Mouse (Mus musculus): Measurements from ENCODE around the gene Gmcl1.

GRCm38 (mm10) chr6:86768186-86768776 is 35.1 kb upstream of the Gmcl1 start:
- TF ChIP-seq CTCF (IDR thresholded peaks at IDR 0.05; ENCODE audit: extremely low read depth, insufficient read length, insufficient replicate concordance, low read depth, low read length) (no peak), POLR2A (IDR thresholded peaks at IDR 0.05; ENCODE audit: low read depth, low read length) (no peak)

Measured in small intestine, adult 2 months (tissue).